Mouse (Mus musculus) spleen, adult 12 weeks (tissue): ENCODE measurements around the gene Doc2a.

Source experiments
- DNase-seq: peaks from one replicate; pipeline ENCODE4 v3.0.0; 2022; ENCODE audit warnings: low spot score

The Doc2a gene

GRCm38 (mm10) chr7:126823202-126823711, 24.0 kb upstream of the Doc2a start:
- DNase-seq: no peak

DNA sequence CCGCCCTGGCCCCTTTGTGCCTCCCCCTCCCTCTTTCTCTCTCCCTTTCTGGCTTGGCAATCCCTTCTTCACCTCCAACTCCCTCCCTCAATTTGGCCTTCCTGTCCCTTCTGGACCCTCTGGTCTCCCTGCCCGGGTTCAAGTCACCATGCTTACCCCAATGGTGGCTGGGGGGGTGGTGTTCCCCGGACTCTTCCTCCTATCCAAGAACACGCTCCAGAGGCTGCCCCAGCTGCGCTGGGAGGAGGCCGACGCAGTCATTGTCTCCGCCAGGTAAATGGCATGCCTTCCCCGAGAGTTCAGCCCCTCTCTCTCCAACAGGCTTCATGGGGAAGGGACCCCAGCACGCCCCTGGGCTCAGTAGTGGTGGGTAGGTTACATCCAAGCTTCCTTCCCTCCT, 23.3 kb upstream of the Doc2a start:
- no peak for DNase-seq

DNA sequence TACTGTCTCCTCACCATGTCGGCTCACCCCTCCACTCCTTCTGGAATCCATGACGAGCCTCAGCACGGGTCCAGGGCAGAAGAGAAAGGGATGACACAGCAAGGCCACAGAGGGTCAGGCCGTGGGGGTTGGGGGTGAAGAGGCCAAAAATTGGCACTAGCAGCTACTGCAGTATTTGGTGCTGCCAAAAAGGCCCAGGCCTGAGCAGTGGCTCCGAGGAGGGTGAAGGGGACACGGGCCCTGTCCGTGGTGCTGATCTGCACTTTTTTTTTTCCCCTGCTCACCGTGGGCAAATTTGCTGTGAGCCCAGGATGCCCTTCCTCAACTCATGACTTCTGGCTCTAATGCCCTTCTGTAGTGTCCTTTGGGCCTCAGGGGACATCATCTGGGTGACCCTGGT, 21.8 kb upstream of the Doc2a start:
- DNase-seq: no peak

DNA sequence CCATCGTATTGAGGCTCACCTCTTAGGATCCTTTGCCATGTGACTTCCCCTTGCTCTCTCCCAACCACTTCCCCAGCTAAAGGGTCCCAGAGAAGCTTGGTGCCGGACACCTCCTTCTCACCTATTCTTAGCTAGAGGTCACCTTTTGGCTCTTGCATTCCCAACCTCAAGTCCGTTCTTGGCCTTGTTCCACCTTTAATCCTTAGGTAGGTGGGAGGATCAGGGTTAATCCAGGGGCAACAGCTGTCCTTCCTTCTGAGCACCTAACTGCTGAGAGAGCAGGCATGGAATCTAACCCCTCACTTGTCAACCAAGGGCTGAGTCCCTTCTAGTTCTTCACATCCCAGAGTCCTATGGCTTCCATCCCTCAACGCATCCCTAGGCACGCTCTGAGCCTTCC, 21.3 kb upstream of the Doc2a start:
- no peak for DNase-seq

DNA sequence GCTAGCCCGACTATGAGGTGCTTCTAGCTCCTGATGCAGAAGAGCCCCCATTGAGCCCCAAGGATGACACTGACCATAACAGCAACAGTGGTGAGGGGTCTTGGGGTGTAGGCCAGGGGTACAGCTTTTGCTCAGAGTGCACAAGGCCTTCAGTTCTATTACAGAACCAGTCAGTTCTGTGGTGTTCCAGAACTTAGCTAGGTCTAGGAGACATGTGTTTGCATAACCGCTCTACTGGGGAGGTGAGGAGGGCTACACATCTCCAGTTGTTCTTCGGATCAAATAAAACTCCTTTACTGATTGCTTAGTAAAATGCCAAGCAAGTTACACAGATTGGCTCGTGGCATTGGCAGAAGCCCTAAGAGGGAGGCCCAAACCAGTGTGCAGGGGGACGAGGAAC, 15.7 kb upstream of the Doc2a start, which contains the start of gene 4930451I11Rik:
Gene 4930451I11Rik, minus strand, starts transcription at position 101 of the 400 bp plus-strand sequence.
- DNase-seq: no peak

GRCm38 (mm10) chr7:126832036-126832598, 15.1 kb upstream of the Doc2a start:
- DNase-seq: peak; percentile 60

GRCm38 (mm10) chr7:126833294-126833693, 13.9 kb upstream of the Doc2a start:
- no peak for DNase-seq

DNA sequence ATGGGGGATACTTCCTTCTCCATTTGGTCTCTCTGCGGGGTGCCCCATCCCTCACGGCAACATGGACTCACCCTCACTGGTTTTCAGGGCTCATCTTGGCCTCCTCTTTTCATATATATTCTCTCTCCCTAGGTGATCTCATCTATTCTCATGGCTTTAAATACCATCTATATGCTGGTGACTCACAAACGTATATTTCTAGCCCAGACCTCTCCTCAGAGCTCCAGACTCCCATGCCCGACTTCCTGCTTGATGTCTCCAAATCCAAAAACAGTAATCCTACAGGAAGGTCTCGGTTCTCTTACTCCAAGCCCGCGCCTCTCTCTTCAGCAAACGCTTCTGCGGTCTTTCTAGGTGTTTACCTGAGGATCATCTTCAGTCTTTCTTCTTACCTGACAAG, 3.9 kb upstream of the Doc2a start:
- DNase-seq: no peak

- DNase-seq: no peak
Observed at GRCm38 (mm10) chr7:126845516-126845915, 1.7 kb upstream of the Doc2a start.

- no peak for DNase-seq
Observed at GRCm38 (mm10) chr7:126847421-126848398, 494 bp downstream of the Doc2a start.

DNA sequence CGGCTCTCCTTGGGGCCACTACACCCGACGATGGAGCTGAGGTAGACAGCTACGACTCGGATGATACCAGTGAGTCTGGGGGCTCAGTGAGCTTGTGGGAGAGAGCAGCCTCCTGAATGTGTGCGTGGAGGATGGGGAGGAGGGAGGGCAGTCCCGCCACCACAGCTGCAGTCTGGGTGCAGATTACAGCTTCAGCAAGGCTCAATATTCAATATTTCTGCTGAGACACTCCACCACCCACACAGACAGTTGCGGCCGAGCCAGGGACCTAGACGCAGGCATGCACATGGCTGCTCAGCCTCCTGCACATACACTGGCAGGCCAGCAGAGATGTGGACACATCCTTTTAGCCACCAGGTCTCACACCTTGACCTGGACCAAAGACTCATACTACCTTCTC, 1.6 kb downstream of the Doc2a start:
- no peak for DNase-seq

DNA sequence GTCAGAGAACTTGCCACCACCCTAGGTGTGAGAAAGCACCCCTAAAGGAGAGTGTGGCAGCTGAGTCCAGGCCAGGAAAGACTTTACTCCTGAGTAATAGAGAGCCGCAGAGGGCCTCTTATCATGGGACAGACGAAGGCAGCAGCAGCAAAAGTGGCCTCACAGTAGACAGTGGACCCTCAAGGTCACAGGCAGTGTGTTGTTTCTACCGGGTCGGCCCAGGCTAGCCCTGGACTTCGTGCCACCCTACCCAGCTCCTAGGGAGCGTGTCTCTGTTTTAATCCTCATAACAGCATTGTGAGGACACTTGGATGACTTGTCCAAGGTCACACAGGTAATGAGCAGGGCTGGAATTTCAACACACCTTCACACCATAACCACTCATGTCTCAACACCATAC, 2.9 kb downstream of the Doc2a start:
- DNase-seq: no peak

GRCm38 (mm10) chr7:126851192-126851591, 4.0 kb downstream of the Doc2a start:
- no peak for DNase-seq

GRCm38 (mm10) chr7:126853454-126853853, 6.2 kb downstream of the Doc2a start:
- no peak for DNase-seq

DNA sequence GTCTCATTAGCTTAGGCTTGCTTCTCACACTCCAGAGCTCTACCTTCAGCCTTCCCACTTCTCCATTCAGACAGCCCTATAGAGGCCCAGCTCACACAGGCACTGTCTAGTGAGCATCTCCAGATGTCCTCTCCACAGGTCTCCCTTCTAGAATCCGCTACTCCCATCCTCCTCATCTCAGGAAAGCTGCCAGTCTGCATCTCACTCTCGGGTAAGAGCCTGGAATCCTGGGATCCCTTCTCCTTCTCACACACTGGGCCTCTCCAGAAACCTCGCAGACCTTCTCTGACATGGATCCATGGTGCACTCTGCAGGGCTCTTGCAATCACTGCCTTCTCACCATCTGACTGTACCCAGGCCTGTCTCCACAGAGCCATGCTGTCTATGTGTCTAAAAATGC, 8.4 kb downstream of the Doc2a start:
- no peak for DNase-seq

GRCm38 (mm10) chr7:126856741-126857420, 9.7 kb downstream of the Doc2a start:
- no peak for DNase-seq

DNA sequence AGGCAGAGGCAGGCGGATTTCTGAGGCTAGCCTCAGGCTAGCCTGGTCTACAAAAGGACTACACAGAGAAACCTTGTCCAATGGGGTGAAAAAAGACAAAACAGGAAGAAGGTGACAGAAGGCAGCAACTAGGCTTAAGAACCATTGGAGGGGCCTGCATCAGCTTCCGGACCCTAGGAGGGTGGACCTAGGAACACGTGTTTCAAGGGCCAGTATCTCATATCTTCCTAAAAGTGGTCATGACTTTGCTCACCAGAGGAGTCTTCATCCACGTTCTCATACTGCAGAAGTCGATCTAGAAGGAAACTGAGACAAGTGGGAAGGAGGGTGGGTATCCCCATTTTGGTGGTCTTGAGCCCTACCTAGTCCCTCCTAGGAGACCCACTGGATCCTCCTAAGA, 13.8 kb downstream of the Doc2a start:
- no peak for DNase-seq

- DNase-seq: peak; percentile 93
Observed at GRCm38 (mm10) chr7:126861429-126862130, 14.4 kb downstream of the Doc2a start, which contains the start of gene Hirip3. Gene Hirip3 (plus strand): TSS chr7:126861972.

DNA sequence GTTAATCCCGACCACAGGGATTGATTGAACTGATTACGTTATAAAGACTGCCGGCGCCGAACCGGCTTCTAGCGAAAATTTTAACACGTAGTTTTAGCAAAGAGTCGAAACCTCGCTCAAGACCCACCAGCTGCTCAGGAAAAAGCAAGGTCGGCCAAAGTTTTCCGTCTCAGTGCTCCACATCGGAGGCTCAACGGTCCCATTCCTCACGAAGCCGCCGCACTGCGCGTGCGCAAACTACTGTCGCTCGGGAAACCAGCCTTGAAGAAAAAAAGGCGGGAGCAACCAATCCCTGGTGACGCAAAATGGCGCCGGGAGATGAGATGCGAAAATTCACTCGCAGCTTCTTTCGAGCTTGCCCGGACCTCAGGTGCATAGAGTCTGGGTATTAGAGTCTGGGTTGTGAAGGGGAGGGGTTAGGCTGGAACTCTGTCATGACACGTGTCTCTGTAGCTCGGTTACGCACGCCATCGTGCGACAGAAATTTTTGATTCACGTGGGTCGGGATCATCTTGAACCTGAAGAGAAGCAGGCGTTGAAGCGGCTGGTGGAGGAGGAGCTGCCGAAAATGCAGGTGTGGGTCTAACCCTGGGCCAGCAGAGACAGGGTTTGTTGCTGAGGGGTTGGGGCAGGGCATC, 15.1 kb downstream of the Doc2a start, which contains the start of gene Ino80e:
Gene Ino80e, minus strand, starts transcription at position 231 of the 638 bp plus-strand sequence.
- DNase-seq: peak; percentile 88

DNA sequence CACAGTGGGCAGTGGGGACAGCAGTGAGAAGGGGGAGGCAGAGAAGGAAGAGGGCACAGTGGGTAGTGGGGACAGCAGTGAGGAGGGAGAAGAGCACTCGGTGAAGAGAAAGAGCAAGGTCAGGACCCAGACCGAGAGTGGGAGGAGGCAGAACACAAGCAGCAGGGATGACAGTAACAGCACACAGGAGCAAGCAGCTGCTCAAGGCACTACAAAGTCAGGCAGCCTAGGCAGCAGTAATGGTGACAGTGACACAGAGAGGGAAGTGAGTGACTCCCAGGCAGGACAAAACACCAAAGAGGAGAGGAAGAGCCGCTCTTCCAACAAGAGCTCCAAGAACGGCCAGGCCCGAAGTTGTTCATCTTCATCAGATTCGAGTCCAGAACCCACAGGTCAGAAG, 16.6 kb downstream of the Doc2a start:
- DNase-seq: no peak

- no peak for DNase-seq
Observed at GRCm38 (mm10) chr7:126867534-126867933, 20.3 kb downstream of the Doc2a start.
